Mouse (Mus musculus): ENCODE data around the gene Kcnq5.
"Not testable (repeated sequence)": the region's sequence is repeated elsewhere in the genome, so short reads cannot be mapped to it uniquely, and the experiment has no call there.

The Kcnq5 gene

DNA sequence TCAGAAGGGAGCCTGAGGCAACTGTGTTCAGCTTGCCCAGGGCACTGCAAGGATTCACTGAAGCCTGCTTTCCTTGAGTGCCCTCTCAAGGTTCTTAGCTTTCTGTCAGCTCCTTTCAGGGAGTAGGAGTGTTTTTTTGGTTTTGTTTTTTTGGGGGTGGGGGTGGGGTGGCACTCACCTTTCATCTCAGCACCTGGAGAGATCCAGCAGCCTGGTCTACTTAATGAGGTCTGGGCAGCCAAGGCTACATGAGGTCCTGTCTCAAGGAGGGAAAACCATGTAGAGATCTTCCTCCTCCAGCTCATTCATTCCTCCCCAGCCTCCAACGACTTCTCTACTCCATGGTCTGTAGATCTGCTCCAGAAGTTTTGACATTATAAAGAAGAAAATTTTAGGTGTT, 593.7 kb downstream of the Kcnq5 start, which contains the start of gene Khdc1c:
Khdc1c (plus strand) TSS at position 301 of the 400 bp plus-strand sequence.
- not testable (repeated sequence) for DNase-seq (ENCODE audit: extremely low spot score, low read depth, low spot score)

DNA sequence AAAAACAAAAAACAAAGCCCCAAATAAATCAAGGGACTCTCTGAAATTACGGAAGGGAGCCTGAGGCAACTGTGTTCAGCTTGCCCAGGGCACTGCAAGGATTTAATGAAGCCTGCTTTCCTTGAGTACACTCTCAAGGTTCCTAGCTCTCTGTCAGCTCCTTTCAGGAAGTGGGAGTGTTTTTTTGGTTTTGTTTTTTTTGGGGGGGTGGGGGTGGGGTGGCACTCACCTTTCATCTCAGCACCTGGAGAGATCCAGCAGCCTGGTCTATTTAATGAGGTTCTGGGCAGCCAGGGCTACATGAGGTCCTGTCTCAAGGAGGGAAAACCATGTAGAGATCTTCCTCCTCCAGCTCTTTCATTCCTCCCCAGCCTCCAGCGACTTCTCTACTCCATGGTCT, 612.4 kb downstream of the Kcnq5 start, which contains the start of gene Khdc1a:
Khdc1a (plus strand) TSS at position 301 of the 400 bp plus-strand sequence.
- DNase-seq (ENCODE audit: extremely low spot score, low read depth, low spot score) = no peak
